Mouse (Mus musculus): ENCODE results near the gene Rad51c.
"Not testable (repeated sequence)": the region's sequence is repeated elsewhere in the genome, so short reads cannot be mapped to it uniquely, and the experiment has no call there.

- TF ChIP-seq CTCF (IDR thresholded peaks at IDR 0.05; ENCODE audit: control insufficient read depth, insufficient read depth, insufficient read length); MYOD1 (IDR thresholded peaks at IDR 0.05; ENCODE audit: control insufficient read depth, insufficient read length, low read depth): not testable (repeated sequence)
Measured at GRCm38 (mm10) chr11:87452779-87453178, 48.0 kb upstream of the Rad51c start.
